Mouse (Mus musculus) hindlimb bud, embryonic 11.5 days (tissue): Measurements from ENCODE around the gene Tmx4.
"Not testable (repeated sequence)": the region's sequence is repeated elsewhere in the genome, so short reads cannot be mapped to it uniquely, and the experiment has no call there.

ENCODE experiments used
- DNase-seq: peaks from one replicate; pipeline ENCODE4 v3.0.0-alpha.2; 2012; ENCODE audit warnings: low read depth, low spot score; ENCODE audit errors: extremely low spot score

Gene Tmx4

DNA sequence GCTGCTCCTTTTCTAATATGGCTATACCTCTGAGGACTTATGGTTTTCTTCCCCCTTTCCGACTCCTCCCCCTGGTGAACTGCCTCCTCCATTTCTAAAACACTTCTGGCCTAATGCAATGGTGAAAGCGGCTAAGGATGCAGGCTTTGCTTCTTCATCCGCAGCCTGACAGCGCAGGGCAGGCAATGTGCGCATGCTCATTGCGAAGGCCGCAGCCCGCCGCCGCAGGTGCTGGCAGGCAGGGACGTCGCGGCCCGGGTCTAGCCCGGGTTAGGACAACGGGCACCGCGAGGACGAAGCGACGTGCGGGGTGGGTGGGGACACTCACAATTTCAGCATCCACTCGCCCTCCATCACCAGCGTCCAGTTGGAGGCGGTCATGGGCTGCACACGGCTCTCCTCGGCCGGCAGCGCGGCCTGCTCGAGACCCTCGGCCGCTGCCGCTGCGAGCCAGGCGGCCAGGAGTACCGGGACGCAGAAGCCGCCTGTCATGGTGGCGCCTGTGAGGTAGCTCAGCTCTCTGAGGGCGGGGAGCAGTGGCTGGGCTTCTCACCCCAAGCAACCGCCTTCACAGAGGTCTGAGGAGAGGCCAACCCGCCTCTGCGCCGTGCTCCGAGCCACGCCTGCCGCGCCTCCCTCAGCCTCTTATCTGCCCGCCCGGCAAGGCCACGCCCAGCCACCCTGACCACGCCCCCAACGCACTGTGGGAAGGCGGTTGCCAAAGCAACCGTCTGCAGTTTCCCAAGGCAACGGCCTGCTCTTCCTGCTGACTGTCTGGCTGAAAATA is at the start of gene Tmx4:
Gene Tmx4 (minus strand): TSS at position 632 of the 787 bp plus-strand sequence.
- peak; percentile 93 for DNase-seq

- no peak for DNase-seq
Measured at GRCm38 (mm10) chr2:134692125-134692524, 48.2 kb upstream of the Tmx4 start.

- no peak for DNase-seq
Measured at GRCm38 (mm10) chr2:134691055-134691454, 47.1 kb upstream of the Tmx4 start.

DNA sequence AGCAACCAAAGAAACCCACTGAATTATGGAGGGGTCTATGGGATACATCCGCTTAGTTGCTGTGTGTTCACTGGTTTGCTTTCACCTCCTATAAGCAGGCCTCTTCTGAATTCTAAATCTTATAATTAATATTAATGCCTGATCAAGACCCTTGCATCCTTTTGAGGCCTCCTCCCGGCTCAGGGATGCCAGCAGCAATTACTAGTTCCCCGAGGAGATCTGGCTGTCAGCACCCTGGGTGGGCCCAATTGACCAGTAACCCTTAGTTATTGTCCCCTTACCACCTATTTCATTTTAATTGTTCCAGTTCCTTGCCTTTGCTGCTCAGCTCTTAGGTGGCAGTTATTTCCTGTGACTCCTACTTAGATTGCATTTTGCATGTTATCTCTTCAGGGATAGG is 38.4 kb upstream of the Tmx4 start:
- DNase-seq: no peak

GRCm38 (mm10) chr2:134681271-134681961 is 37.5 kb upstream of the Tmx4 start:
- no peak for DNase-seq

GRCm38 (mm10) chr2:134679567-134679966 is 35.6 kb upstream of the Tmx4 start:
- DNase-seq: no peak

- DNase-seq: no peak
Measured at GRCm38 (mm10) chr2:134675465-134675864, 31.5 kb upstream of the Tmx4 start.

- DNase-seq: no peak
Measured at GRCm38 (mm10) chr2:134673604-134674003, 29.7 kb upstream of the Tmx4 start.

- no peak for DNase-seq
Measured at GRCm38 (mm10) chr2:134656477-134656876, 12.5 kb upstream of the Tmx4 start.

DNA sequence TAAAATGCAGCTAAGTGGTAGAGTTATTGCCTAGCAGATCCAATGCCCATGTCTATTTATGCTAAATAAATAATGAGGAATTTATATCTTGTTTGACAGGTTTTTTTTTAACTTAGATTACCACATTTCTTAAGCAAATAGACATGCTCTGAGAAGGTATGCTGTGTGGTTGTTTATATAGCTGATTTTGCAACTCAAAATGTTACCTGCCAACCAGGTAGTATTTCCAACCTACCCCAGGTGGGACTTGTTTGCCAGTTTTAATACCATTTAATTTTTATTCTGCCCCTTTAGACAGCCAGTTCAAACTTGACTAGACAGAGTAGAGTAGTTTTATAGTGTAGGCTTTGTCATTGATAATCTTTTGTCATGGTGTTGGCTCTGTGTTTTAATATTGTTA is 10.7 kb upstream of the Tmx4 start:
- no peak for DNase-seq

- no peak for DNase-seq
Measured at GRCm38 (mm10) chr2:134652759-134653158, 8.8 kb upstream of the Tmx4 start.

GRCm38 (mm10) chr2:134648999-134649398 is 5.1 kb upstream of the Tmx4 start:
- DNase-seq: no peak

DNA sequence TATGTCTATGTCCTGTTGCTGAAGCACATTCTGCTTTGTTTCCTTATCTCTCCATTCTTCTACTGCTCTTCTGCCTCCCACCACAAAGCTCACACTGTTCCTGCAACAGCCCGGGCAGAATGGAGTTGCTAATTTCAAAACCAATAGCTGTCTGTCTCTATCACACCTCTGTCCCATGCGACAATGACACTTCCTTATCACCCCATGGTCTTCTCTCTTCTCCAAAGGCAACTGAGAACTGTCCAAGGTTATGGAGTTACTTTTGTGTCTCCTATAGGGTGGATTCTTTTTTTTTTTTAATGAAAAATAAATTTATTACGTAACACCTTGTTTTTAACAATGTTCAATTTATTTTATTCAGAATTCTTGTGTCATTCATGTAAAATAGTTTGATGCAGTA is 1.8 kb upstream of the Tmx4 start:
- DNase-seq: no peak

- DNase-seq: no peak
Measured at GRCm38 (mm10) chr2:134645166-134645565, 1.2 kb upstream of the Tmx4 start.

GRCm38 (mm10) chr2:134644301-134644912 is 462 bp upstream of the Tmx4 start:
- no peak for DNase-seq

DNA sequence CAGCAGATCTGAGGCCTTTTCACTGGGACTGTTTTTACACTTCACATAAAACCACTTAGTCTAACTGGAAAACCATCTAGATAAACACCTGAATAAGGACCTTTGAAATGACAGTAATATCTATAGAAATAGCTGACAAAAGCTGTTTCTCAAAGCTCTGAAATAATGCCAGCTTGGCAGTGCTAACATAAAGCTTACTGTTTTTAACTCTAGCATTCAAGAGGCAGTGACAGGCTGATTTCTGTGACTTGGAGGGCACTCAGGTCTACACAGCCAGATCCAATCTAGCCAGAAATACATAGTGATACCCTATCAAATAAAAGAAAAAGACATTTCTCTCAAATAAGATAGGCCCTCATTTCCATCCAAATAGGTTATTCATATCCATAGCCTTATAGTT is 1.6 kb downstream of the Tmx4 start:
- DNase-seq: no peak

DNA sequence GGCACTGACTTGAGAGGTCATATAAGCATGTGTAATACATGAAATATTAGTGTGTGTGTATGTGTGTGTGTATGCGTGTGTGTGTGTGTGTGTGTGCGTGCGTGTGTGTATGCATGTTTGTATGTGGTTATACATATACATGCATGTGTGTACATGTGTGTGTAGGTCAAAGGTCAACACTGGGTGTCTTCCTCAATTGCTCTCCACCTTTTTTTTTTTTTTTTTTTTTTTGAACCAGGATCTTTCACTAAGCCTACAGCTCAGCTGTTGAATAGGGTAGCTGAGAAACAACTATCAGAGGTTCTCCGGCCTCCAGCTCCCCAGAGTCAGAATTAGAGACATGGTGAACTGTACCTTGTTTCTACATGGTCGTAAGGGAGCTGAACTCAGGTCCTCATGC is 2.6 kb downstream of the Tmx4 start:
- no peak for DNase-seq

- no peak for DNase-seq
Measured at GRCm38 (mm10) chr2:134640398-134640797, 3.5 kb downstream of the Tmx4 start.

- not testable (repeated sequence) for DNase-seq
Measured at GRCm38 (mm10) chr2:134628541-134628940, 15.4 kb downstream of the Tmx4 start.

- DNase-seq: no peak
Measured at GRCm38 (mm10) chr2:134604935-134605334, 39.0 kb downstream of the Tmx4 start.

- DNase-seq: no peak
Measured at GRCm38 (mm10) chr2:134591081-134591694, 52.8 kb downstream of the Tmx4 start.

DNA sequence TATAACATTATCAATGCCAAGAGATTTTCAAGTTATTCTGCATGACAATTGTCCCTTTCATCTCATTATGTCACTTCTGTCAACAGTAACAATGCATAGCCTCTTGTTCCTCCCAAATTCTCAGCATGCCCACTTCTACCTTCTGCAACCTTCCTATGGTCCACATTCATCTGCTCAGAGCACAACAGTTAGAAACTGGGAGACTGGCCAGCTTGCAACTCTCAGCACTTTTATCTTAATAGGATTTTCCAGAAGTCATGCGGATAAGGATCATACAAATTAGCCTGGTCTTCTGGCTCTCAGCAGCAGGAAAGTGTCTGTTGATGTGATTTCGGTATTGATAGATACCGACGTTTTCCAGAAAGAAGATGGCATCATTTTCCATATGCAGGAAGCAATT is 58.7 kb downstream of the Tmx4 start:
- no peak for DNase-seq
